ENCODE assay signal across 19 mouse cellular contexts in genomic region chr9:29859256-29860048, GRCm38 (mm10).
"Had no signal": no experiment of that assay in that cellular context is flagged by ENCODE, and none has a peak within 500 bp of the region (broad histone marks: within the 10 kb centered on the region; RNA-seq: fewer than 3 reads in every experiment).

No protein-coding gene starts in this region.

- H3K9me3 ChIP-seq: midbrain, embryonic 10.5 days; midbrain, embryonic 12.5 days; neural tube, embryonic 13.5 days; neural tube, embryonic 15.5 days had no signal

- DNase-seq: lung, adult 18-20 months; lung, embryonic 14.5 days; lung, postnatal 10 days; lung, postnatal 4 days; midbrain, embryonic 14.5 days; retina, postnatal 1 day; right cerebral cortex, adult 18-20 months; right cerebral cortex, postnatal 25 days; right cerebral cortex, postnatal 4 days; spleen, adult 18-20 months; thymus, adult 18-20 months; thymus, postnatal 14 days; thymus, postnatal 36 days had no signal

- ATAC-seq: midbrain, embryonic 16.5 days had no signal

- H3K4me3 ChIP-seq: midbrain, embryonic 10.5 days; midbrain, embryonic 12.5 days; myocyte; neural tube, embryonic 13.5 days; neural tube, embryonic 15.5 days had no signal

- H3K36me3 ChIP-seq: midbrain, embryonic 10.5 days; midbrain, embryonic 12.5 days; neural tube, embryonic 13.5 days; neural tube, embryonic 15.5 days had no signal

- H3K27ac ChIP-seq: midbrain, embryonic 10.5 days; midbrain, embryonic 12.5 days; neural tube, embryonic 13.5 days; neural tube, embryonic 15.5 days had no signal

- H3K9ac ChIP-seq: lung, embryonic 14.5 days; midbrain, embryonic 12.5 days; neural tube, embryonic 13.5 days; neural tube, embryonic 15.5 days had no signal
